Mouse (Mus musculus) hindbrain, postnatal 0 days (tissue): ENCODE measurements around the gene Hnmt. TPM values are rescaled to one million over a fixed set of nuclear protein-coding genes. Genes with fewer than 3 reads are reported as not detected.
"Not testable (repeated sequence)": the region's sequence is repeated elsewhere in the genome, so short reads cannot be mapped to it uniquely, and the experiment has no call there.

ENCODE experiments used
- ATAC-seq: fragments of 200-750 bp; cut with Nextera tagmentation; 2 replicates; pipeline ENCODE4 v1.8.0; 2017; ENCODE audit warnings: mild to moderate bottlenecking, moderate TSS enrichment, moderate library complexity
- DNase-seq: peaks from one replicate; pipeline ENCODE4 v3.0.0-alpha.2; 2015; ENCODE audit warnings: low spot score
- H3K27ac ChIP-seq: fragments of 300-500 bp; sonication (generic); 2 replicates; pipeline ENCODE4 v1.5.1; 2014; ENCODE audit warnings: mild to moderate bottlenecking
- H3K27me3 ChIP-seq: fragments of 300-500 bp; sonication (generic); 2 replicates; pipeline ENCODE4 v1.6.1; 2014; ENCODE audit warnings: low read length, mixed read lengths; ENCODE audit not compliant: insufficient read depth
- H3K36me3 ChIP-seq: fragments of 300-500 bp; sonication (generic); 2 replicates; pipeline ENCODE4 v1.6.1; 2014; ENCODE audit warnings: low read length, mixed read lengths; ENCODE audit not compliant: insufficient read depth
- H3K4me1 ChIP-seq: fragments of 300-500 bp; sonication (generic); 2 replicates; pipeline ENCODE4 v1.6.1; 2014; ENCODE audit warnings: antibody characterized with exemption, low read length, mixed read lengths; ENCODE audit not compliant: insufficient read depth
- H3K4me2 ChIP-seq: fragments of 300-500 bp; sonication (generic); 2 replicates; pipeline ENCODE4 v1.6.1; 2014; ENCODE audit warnings: low read depth, mild to moderate bottlenecking, low read length, moderate library complexity, mixed read lengths
- H3K4me3 ChIP-seq: fragments of 300-500 bp; sonication (generic); 2 replicates; pipeline ENCODE4 v1.5.1; 2014; ENCODE audit warnings: low read length
- H3K9ac ChIP-seq: fragments of 300-500 bp; sonication (generic); replicated peaks from 2 replicates; pipeline ENCODE4 v1.6.1; 2014; ENCODE audit warnings: mild to moderate bottlenecking, low read length, moderate library complexity, mixed read lengths
- H3K9me3 ChIP-seq: fragments of 300-500 bp; sonication (generic); 2 replicates; pipeline ENCODE4 v1.6.1; 2016; ENCODE audit warnings: low read length, mixed read lengths
- CTCF ChIP-seq: IDR thresholded peaks from 2 replicates; pipeline ENCODE4 v1.5.1; 2016; ENCODE audit warnings: antibody characterized with exemption, control low read depth, low read depth
- WGBS: fragments of 180-500 bp; shearing (Covaris S2); extraction: QIAGEN DNeasy Blood & Tissue Kit; methylation state at CpG from one replicate; pipeline ENCODE4 v1.1.7; 2014; 5-methylcytosine and 5-hydroxymethylcytosine counted together
- polyA plus RNA-seq: library from polyadenylated mRNA; unstranded; fragments of >200 nt; fragmentation: Nextera tagmentation; extraction: Ambion mirVana; gene quantifications from 2 replicates; pipeline ENCODE4 v1.2.1, GENCODE M21; 2015
- total RNA-seq: library from RNA; depleted of rRNA; stranded (reverse); fragments of >200 nt; gene quantifications from 2 replicates; pipeline ENCODE4 v1.2.3, GENCODE M21; 2014; rRNA removed

Gene Hnmt
- total and polyA plus RNA-seq, 2 experiments from 2014 or later: 13.5 to 28.4 TPM

DNA sequence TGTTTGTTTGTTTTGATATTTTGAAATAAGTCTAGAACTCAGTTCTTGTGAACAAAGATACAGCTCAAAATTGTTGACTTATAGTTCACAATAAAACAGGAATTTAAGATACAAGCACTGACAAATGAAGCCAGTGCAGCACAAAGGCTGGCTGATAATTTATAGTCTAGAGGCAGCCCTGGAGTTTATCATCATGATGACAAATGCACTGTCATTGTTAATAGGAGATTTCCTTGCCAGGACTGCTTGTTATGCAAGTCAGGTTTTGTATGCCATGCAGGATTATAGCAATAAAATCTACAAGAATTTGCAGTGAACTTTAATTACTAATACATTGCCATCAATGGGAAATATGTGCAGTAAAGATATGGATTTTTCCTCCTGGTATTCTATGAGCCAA lies 61.9 kb downstream of the Hnmt start:
- Histone ChIP-seq H3K27ac (no peak overlapping the region), H3K4me3 (no peak overlapping the region), H3K27me3 (no peaks in the 10 kb centered on the region), H3K9ac (no peak overlapping the region), H3K4me1 (no peaks in the 10 kb centered on the region), H3K36me3 (no peaks in the 10 kb centered on the region), H3K9me3 (no peaks in the 10 kb centered on the region), H3K4me2 (no peak overlapping the region)
- ATAC-seq: no peak
- TF ChIP-seq CTCF: no peak
- DNase-seq: peak; percentile 46

DNA sequence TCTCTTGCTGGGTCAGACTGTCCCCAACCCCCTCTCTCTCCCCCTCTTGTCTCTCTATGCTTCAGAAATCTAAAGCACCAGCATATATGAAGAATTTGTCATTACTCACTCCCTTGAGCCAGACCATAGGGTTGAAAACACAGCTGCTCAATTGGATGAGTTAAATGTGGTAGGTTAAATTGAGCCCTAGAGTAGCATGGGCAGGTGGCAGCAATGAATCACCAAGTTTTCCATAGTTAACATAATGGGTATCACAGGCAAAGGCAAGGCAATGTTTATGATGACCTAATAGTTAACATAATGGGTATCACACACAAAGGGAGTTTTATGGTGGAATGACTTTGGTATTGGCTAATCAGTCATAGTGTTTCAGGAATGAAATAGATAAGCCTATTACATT lies 65.9 kb downstream of the Hnmt start:
- H3K36me3 ChIP-seq: no peaks in the 10 kb centered on the region
- H3K9ac ChIP-seq: no peak overlapping the region
- H3K4me3 ChIP-seq: no peak overlapping the region
- no peak overlapping the region for H3K27ac ChIP-seq
- H3K4me1 ChIP-seq: no peaks in the 10 kb centered on the region
- no peak for ATAC-seq
- DNase-seq: no peak
- no peaks in the 10 kb centered on the region for H3K27me3 ChIP-seq
- H3K9me3 ChIP-seq: no peaks in the 10 kb centered on the region
- no peak for TF ChIP-seq CTCF
- no peak overlapping the region for H3K4me2 ChIP-seq

DNA sequence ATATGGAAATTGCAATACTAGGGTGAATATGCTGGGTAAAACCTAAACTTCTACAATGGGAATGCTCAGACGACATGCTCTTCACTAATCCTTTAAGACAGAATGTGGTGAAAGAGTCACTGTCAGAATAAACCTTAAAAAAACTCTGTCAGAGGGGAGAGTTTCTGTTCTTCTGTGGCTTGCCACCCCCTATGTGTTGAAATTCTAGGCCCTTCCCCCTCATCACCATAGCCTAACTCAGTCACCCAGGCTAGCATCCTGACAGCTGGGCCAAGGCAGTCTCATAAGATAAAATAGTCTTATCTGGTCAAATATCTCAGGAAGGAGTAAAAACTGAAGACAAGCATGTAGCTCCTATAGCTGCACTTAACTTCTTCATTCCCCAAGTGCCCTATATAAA lies 66.3 kb downstream of the Hnmt start:
- Histone ChIP-seq H3K4me2 (no peak overlapping the region), H3K4me3 (no peak overlapping the region), H3K9ac (no peak overlapping the region), H3K4me1 (no peaks in the 10 kb centered on the region), H3K36me3 (no peaks in the 10 kb centered on the region), H3K27me3 (no peaks in the 10 kb centered on the region), H3K27ac (no peak overlapping the region), H3K9me3 (no peaks in the 10 kb centered on the region)
- no peak for TF ChIP-seq CTCF
- ATAC-seq (no peak), DNase-seq (no peak)
- 69% methylated on average over 1 of the region's 1 CpGs for WGBS

DNA sequence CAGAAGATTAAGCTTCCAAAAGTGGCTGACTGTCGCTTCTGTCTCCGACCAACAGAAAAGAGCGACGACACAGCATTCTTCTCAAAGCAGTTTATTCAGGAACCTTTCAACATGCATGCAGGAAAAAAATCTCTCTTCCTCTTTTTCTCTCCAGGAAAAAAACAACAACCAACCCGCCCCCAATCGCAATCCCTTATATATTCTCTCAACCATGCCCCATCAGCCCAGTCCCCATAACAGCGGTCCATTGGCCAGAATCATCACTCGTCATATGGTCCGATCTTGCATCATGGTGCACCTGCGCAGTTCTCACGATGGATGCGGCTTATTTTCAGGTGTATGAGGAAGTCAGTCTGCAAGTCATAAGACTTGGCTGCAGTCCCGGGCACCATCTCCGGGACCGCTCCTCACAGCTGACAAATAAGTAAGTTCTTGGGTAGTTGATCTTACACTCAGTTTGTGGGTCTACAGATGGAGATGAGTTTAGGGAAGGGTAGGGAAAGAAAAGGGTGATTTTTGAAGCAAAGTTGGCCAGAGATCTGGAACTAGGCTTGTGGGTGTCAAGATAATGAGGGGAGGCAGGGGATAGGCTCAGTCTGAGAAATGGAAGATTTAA lies 88.4 kb downstream of the Hnmt start:
- WGBS: 94% methylated on average over 15 of the region's 15 CpGs
- not testable (repeated sequence) for H3K4me3 ChIP-seq, H3K4me1 ChIP-seq, H3K27me3 ChIP-seq, DNase-seq, H3K9me3 ChIP-seq, H3K27ac ChIP-seq, H3K9ac ChIP-seq, H3K4me2 ChIP-seq, H3K36me3 ChIP-seq, ATAC-seq

Other genes with a start within 250 kb of the Hnmt start
- gene Tbpl2, start 47.2 kb upstream of the Hnmt start, total RNA-seq: not detected in 2 replicates
- not detected in 2 replicates for gene Tbpl2, start 47.2 kb upstream of the Hnmt start, polyA plus RNA-seq
- not detected in 2 replicates for gene Il1f8, start 103.8 kb upstream of the Hnmt start, total RNA-seq
- not detected in 2 replicates for gene Il1f8, start 103.8 kb upstream of the Hnmt start, polyA plus RNA-seq
- not detected in 2 replicates for gene Il1f9, start 137.1 kb upstream of the Hnmt start, total RNA-seq
- gene Il1f9, start 137.1 kb upstream of the Hnmt start, polyA plus RNA-seq: not detected in 2 replicates
- gene Il1f6, start 166.0 kb upstream of the Hnmt start, total RNA-seq: not detected in 2 replicates
- not detected in 2 replicates for gene Il1f6, start 166.0 kb upstream of the Hnmt start, polyA plus RNA-seq
- gene Il1f5, start 227.6 kb upstream of the Hnmt start, total RNA-seq: not detected in 2 replicates
- not detected in 2 replicates for gene Il1f5, start 227.6 kb upstream of the Hnmt start, polyA plus RNA-seq
- gene Il1f10, start 241.8 kb upstream of the Hnmt start, total RNA-seq: not detected in 2 replicates
- gene Il1f10, start 241.8 kb upstream of the Hnmt start, polyA plus RNA-seq: not detected in 2 replicates